Mouse (Mus musculus): Measurements from ENCODE around the gene Col23a1.

Gene Col23a1

DNA sequence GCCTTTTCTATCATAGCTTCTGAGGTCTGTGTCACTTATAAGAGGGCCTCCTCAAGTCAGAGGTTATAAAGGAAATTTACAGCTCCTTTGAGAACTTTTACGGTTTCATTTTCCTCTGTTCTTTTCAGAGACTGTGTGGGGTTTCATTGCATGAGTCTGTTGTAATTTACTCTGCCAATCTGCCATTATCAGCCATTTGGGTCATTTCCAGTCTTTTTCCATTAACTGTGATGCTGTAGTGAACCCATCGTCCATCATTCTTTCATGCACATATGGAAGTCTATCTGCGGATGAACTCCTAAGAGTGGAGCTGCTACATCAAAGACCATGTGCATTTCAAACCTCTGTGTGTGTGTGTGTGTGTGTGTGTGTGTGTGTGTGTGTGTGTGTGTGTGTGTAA, 192.5 kb downstream of the Col23a1 start:
- DNase-seq (ENCODE audit: low spot score in 2 of 2) = no peak

GRCm38 (mm10) chr11:51485051-51485521, 195.4 kb downstream of the Col23a1 start:
- no peak for DNase-seq (ENCODE audit: low spot score in 2 of 2)

GRCm38 (mm10) chr11:51485775-51486464, 196.2 kb downstream of the Col23a1 start:
- DNase-seq (ENCODE audit: low spot score in 2 of 2) = no peak

DNA sequence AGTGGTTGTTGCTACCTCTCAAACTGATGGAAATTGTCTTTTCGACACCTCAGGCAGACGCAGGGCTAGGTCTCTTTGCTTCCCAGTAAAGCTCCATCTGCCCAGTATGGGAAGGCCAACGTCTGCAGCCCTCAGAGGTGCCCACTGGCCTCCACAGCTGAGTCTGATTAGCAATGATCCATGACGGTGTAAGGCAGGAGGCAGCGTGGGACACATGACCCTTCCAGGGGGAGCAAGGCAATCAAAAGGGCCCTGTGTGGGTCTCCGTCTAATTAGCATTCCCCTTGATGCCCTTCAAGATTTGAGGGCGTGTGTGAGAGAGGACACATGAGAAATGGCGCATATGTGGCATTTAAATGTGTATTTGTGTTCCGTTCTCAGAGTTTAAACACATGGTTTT, 199.1 kb downstream of the Col23a1 start:
- DNase-seq (ENCODE audit: low spot score in 2 of 2) = no peak

GRCm38 (mm10) chr11:51493421-51493820, 203.7 kb downstream of the Col23a1 start:
- no peak for DNase-seq (ENCODE audit: low spot score in 2 of 2)

- DNase-seq (ENCODE audit: low spot score in 2 of 2) = no peak
Observed at GRCm38 (mm10) chr11:51494178-51494577, 204.5 kb downstream of the Col23a1 start.

DNA sequence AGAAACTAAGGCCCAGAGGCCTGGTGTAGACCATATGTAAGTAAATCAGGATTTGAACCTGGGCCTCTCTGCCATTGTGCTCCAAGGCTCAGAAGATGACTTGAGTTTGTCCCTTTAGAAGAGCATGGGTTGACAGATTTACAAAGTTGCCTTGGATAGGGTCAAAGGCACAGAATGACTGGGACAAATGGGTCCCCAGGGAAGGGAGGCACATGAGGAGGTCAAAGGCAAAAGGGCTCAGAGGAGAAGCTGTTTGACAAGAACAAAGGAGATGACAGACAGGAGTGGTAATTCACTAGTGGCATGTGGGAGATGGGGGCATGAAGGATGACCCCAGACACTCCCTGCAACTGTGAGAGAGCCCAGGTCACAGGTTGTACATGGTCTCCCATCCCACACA, 210.1 kb downstream of the Col23a1 start:
- DNase-seq (ENCODE audit: low spot score in 2 of 2) = no peak

GRCm38 (mm10) chr11:51502431-51502851, 212.7 kb downstream of the Col23a1 start:
- peak; percentile 71 to 78 for DNase-seq (ENCODE audit: low spot score in 2 of 2)

- DNase-seq (ENCODE audit: low spot score in 2 of 2) = no peak
Observed at GRCm38 (mm10) chr11:51504946-51505345, 215.2 kb downstream of the Col23a1 start.

GRCm38 (mm10) chr11:51508053-51508452, 218.3 kb downstream of the Col23a1 start:
- DNase-seq (ENCODE audit: low spot score in 2 of 2) = no peak

GRCm38 (mm10) chr11:51509211-51509610, 219.5 kb downstream of the Col23a1 start:
- DNase-seq (ENCODE audit: low spot score in 2 of 2) = no peak

DNA sequence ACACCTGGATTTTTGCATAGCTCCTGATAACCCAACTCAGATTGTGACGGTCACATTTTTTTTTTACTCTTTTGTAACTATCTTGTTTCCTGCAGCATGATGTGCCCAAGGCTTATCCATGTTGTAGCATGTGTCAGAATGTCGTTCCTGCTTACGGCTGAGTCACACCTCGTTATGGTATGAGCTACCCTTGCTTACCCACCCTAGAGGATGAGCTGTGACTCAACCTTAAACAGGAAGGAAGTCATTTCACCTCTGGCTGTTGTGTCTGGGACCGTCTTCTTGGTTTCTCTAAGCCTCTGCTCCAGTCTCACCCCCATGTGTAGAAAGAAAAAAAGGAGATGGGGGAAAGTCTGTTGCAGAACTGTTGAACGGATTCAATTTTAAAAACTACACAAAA, 223.3 kb downstream of the Col23a1 start:
- DNase-seq (ENCODE audit: low spot score in 2 of 2) = no peak

- no peak for DNase-seq (ENCODE audit: low spot score in 2 of 2)
Observed at GRCm38 (mm10) chr11:51515346-51515745, 225.6 kb downstream of the Col23a1 start.

DNA sequence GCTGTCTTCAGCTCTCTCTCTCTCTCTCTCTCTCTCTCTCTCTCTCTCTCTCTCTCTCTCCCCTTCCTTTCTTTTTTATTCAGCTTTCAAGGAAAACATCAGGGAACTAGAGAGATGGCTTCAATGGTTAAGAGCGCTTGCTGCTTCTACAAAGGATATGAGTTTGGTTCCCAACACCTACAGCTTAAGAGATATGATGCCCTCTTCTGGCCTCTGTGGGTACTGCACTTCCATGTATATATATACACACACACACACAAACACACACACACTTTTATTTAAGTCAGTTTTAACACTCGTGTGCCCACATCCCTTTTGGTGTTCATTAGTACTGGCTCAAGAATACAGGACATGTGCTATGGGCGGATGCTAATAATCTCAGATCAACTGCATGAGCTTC, 228.4 kb downstream of the Col23a1 start:
- DNase-seq (ENCODE audit: low spot score in 2 of 2) = no peak

GRCm38 (mm10) chr11:51518585-51518984, 228.9 kb downstream of the Col23a1 start:
- DNase-seq (ENCODE audit: low spot score in 2 of 2) = peak in 1 of 2 experiments; percentile 18

DNA sequence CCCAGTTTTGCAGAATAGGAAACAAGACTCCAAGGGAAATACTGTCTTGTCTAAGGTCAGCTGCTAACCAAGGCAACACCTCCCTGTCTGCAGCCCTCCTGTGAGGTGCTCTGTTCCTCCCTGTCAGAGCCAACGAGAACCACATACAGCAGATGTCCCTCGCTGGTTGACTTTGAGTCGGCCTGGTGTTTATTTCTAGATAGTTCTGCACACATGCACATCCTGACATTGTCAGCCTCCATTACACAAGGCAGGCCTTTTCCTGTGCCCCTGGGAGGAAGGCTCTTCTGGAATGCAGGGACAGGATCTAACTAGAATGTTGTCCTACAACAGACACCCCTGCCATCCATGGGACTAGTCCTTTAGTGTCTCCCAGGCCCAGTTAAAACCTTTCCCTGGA, 231.7 kb downstream of the Col23a1 start:
- no peak for DNase-seq (ENCODE audit: low spot score in 2 of 2)

- no peak for DNase-seq (ENCODE audit: low spot score in 2 of 2)
Observed at GRCm38 (mm10) chr11:51523215-51523614, 233.5 kb downstream of the Col23a1 start.

DNA sequence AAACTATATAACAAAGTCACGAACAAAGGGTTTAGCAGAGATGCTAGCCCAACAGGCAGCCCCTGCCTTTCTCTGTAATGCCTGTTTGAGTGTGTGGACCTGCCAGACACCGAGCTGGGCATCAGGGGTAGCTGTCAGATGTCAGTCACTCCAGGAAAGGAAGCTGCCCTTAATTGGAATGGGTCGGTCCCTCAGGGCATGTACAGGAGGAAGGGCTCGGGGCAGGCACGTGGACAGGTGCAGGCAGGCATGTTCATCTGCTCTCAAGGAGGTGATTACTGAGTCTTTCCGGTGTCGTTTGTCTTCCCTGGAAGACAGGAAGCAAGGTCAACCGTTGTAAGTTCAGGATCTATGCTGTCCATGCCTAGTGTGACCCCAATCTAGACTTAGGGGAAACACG, 233.9 kb downstream of the Col23a1 start:
- no peak for DNase-seq (ENCODE audit: low spot score in 2 of 2)

- no peak for DNase-seq (ENCODE audit: low spot score in 2 of 2)
Observed at GRCm38 (mm10) chr11:51526631-51527161, 237.0 kb downstream of the Col23a1 start.

GRCm38 (mm10) chr11:51533128-51533533, 243.4 kb downstream of the Col23a1 start:
- no peak for DNase-seq (ENCODE audit: low spot score in 2 of 2)

DNA sequence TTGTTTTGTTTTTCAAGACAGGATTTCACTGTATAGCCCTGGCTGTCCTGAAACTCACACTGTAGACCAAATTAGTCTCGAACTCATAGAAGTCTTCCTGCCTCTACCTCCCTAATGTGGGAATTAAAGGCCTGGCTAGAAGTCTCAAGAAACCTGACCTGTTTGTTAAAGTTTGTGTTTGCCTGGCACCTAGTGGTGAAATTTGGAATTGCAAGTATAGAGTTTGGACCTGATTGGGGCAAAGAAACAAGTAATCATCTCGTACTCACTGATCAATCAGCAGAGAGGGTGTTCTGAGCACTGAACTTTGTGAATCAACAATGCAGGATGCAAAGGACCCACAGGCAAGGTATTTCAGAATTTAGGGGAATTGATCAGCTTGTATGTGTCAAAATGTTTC, 244.6 kb downstream of the Col23a1 start:
- DNase-seq (ENCODE audit: low spot score in 2 of 2) = peak; percentile 80 to 82

DNA sequence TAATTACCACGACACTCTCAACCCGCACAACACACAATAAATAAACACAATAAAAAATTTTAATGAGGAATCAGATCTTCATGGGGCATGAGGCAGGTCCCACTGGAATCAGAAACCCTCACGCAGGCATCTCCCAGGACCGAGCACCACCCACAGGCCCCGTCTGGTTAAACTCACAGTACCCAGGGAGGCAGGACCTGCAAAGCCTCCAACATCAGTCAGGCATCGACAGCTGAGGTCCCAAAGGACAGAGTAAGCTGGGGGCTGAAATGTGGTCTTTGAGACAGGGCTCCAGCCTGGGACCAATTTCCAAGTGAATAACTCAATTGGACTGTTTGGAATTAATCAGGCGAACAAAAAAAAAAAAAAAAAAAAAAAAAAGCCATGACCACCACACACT, 248.7 kb downstream of the Col23a1 start:
- DNase-seq (ENCODE audit: low spot score in 2 of 2) = no peak

- DNase-seq (ENCODE audit: low spot score in 2 of 2) = no peak
Observed at GRCm38 (mm10) chr11:51538919-51539758, 249.4 kb downstream of the Col23a1 start.

All from right cerebral cortex, adult 2 months (tissue).